Mouse (Mus musculus): Measurements from ENCODE around the gene Gm21775.
"Not testable (repeated sequence)": the region's sequence is repeated elsewhere in the genome, so short reads cannot be mapped to it uniquely, and the experiment has no call there.

DNA sequence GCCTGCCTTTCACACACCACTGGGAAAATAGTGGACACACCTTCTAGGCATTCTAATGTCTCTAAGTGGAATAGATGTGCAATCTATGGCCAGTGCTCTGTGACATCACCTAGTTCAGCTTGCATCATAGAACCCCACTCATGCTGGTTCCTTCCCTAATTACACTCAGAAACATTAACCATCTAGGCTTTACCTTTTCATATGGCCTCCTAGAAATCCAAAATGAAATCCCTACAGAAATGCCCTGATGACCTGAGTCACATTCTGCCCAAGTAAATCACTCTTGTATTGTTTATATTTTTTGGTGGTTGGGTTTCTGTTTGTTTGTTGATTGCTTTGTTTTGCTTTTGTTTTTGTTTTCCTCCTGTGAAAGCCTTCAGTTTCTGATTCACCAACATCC is 17.3 kb upstream of the Gm21775 start, which contains the start of gene Gm20737:
- TF ChIP-seq CHD2 (IDR thresholded peaks at IDR 0.05; ENCODE audit: low read depth, low read length); ZNF384 (IDR thresholded peaks at IDR 0.05; ENCODE audit: low read depth, low read length); ZC3H11A (IDR thresholded peaks at IDR 0.05; ENCODE audit: borderline replicate concordance, low read depth, low read length); HCFC1 (IDR thresholded peaks at IDR 0.05; ENCODE audit: borderline replicate concordance, insufficient read depth, low read length): not testable (repeated sequence)
